Mouse (Mus musculus) ES-E14 (cell line): Measurements from ENCODE around the gene Gm17416.

Experiments used
- CHD2 ChIP-seq: IDR thresholded peaks from 2 replicates; pipeline ENCODE4 v1.6.1; 2014; ENCODE audit warnings: mild to moderate bottlenecking, low read depth, low read length, inconsistent platforms
- MAFK ChIP-seq: IDR thresholded peaks from 2 replicates; pipeline ENCODE4 v1.6.1; 2014; ENCODE audit warnings: mild to moderate bottlenecking, low read depth, low read length, inconsistent platforms; ENCODE audit not compliant: insufficient read depth
- ZNF384 ChIP-seq: IDR thresholded peaks from 2 replicates; pipeline ENCODE4 v1.6.1; 2012; ENCODE audit warnings: low read depth, low read length, inconsistent platforms

- TF ChIP-seq CHD2: no peak
- no peak for TF ChIP-seq MAFK
- no peak for TF ChIP-seq ZNF384
These were observed 24.4 kb upstream of the Gm17416 start for GRCm38 (mm10) chr2:152544691-152545090.
